Mouse (Mus musculus): ENCODE measurements around the gene Prss45. TPM values are rescaled to one million over a fixed set of nuclear protein-coding genes. Genes with fewer than 3 reads are reported as not detected.

Gene Prss45
- total RNA-seq (2023), result not detected

GRCm38 (mm10) chr9:110834411-110834810, at the start of gene Prss45:
Gene Prss45 (plus strand): TSS chr9:110834588.

DNA sequence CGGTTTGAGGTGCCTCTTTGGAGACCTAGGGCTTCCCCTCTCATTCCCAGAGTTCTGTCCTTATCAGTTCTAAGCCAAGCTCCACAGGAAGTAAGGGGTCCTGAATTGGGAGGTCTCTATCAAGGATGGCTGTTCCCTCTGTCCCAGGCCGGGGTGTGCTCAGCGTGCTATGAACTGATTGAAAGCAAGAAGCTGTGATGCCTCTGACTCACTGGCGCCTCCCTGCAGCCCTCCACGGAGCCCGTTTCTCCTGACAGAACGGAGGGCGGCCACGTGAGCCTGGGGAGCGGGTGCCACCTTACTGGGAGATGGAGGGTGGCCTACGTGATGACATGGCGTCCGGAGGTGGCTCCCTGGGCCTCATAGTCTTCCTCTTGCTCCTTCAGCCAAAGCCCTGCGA, 36.5 kb upstream of the Prss45 start, which contains the start of gene Prss42:
Gene Prss42, plus strand, starts transcription at position 301 of the 400 bp plus-strand sequence.

DNA sequence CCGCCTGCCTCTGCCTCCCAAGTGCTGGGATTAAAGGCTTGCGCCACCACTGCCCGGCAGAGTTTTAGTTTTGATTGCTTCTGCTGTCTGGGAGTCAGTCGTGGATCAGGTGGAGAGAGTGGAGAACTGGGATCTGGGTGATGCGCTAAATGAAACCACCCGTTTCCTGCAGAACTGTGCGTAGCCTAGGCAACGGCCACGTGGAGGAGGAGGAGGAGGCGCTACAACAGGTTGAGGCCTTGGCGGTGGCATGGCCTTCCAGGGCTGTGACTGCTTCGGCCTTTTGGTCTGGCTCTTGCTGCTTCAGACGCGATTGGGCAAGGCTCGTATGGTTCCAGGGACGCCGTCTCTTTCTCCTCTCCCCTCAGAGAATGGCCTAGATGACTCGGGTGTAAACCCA, 20.6 kb upstream of the Prss45 start, which contains the start of gene Prss44:
Gene Prss44, plus strand, starts transcription at position 206 of the 400 bp plus-strand sequence.

GRCm38 (mm10) chr9:110826390-110826789, 8.0 kb upstream of the Prss45 start, which contains the start of gene Prss43:
Gene Prss43 (plus strand): TSS chr9:110826690.

DNA sequence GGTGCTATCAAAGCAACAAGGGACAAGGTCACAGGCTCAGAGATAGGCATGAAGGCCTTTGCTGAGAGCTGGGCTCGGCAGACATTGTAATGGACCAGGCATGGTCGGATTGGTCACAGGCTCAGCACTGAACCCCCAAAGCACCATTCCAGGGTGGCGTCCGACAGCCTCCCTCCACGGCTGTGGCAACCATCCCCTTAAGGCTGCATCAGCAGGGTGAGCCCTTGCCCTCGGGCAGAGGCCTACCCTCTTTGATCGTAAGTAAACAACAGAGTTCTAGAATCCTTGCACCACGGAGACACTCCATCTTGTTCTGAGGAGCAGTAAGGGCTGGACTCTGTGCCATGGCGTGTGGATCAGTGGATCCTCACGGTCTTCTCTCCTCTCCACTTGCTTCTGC, 9.8 kb downstream of the Prss45 start, which contains the start of gene Prss46:
Gene Prss46, plus strand, starts transcription at position 301 of the 400 bp plus-strand sequence.

GRCm38 (mm10) chr9:110857781-110858472, 23.5 kb downstream of the Prss45 start, which contains the start of gene Prss50:
Gene Prss50 (plus strand): TSS chr9:110857967.

DNA sequence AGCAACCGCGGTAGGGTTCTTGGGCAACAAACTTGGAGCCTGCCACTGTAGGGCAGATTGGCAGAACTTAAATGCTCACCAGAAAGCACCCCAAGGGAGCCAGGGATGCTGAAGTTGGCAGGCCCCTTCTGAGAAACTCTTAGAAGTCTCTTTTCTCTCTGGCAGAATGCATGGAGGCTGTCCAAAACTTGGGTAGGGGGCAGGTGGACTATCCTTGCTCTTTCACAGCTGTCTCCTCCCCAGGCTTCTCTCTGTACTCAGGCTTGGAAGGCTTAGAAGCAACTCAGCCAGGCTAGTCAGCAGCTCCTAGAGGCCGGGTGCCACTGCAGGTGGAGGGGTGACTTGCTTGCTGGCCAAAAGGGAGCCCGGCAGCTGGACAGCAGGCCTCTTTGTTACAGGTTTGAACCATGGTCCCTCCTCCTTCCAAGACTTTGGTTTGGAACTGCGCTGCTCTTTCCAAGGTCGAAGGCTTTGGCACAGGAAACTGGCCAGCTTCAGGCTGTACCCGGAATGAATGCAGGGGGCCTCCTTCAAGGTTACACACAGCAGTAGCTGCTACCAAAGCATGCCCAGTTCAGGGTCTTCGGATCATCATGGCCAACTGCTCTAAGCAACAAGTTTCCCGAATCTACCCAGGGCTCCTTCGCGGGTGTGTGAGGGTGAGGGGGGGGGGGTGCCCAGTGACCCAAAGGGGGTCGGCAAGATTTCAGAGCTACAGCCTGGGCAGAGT, 45.0 kb downstream of the Prss45 start, which contains the start of gene Als2cl:
Gene Als2cl, plus strand, starts transcription at position 680 of the 730 bp plus-strand sequence.

GRCm38 (mm10) chr9:110879998-110880561, 45.7 kb downstream of the Prss45 start, which contains the start of gene Tmie:
Gene Tmie (minus strand): TSS chr9:110880113.

Other genes with a start within 250 kb of the Prss45 start
- gene Nradd, start 210.1 kb upstream of the Prss45 start, total RNA-seq (2023), result 5.7 TPM
- gene Nbeal2, start 180.4 kb upstream of the Prss45 start, total RNA-seq (2023), result 81.3 TPM
- gene Ccdc12, start 178.1 kb upstream of the Prss45 start, total RNA-seq (2023), result 83.5 TPM
- not detected for gene Myl3, start 92.7 kb upstream of the Prss45 start, total RNA-seq (2023)
- gene Pth1r, start 87.4 kb upstream of the Prss45 start, total RNA-seq (2023), result not detected
- not detected for gene Prss42, start 36.4 kb upstream of the Prss45 start, total RNA-seq (2023)
- gene Prss44, start 20.6 kb upstream of the Prss45 start, total RNA-seq (2023), result not detected
- not detected for gene Prss43, start 7.9 kb upstream of the Prss45 start, total RNA-seq (2023)
- gene Prss46, start 9.9 kb downstream of the Prss45 start, total RNA-seq (2023), result not detected
- not detected for gene Prss50, start 23.4 kb downstream of the Prss45 start, total RNA-seq (2023)
- 526 TPM for gene Als2cl, start 45.3 kb downstream of the Prss45 start, total RNA-seq (2023)
- 29.7 TPM for gene Tmie, start 45.5 kb downstream of the Prss45 start, total RNA-seq (2023)
- gene Fam240a, start 82.3 kb downstream of the Prss45 start, total RNA-seq (2023), result 4.1 TPM
- 1.3 TPM for gene Tdgf1, start 111.6 kb downstream of the Prss45 start, total RNA-seq (2023)
- 0.27 TPM for gene Lrrc2, start 117.0 kb downstream of the Prss45 start, total RNA-seq (2023)
- not detected for gene Rtp3, start 156.0 kb downstream of the Prss45 start, total RNA-seq (2023)
- gene Ltf, start 184.7 kb downstream of the Prss45 start, total RNA-seq (2023), result 4.3 TPM
- gene Ccrl2, start 222.9 kb downstream of the Prss45 start, total RNA-seq (2023), result 4.1 TPM

All from CD4-positive naive resting alpha-beta T cell, adult 57 days (primary cell).